Mouse (Mus musculus) liver, embryonic 13.5 days (tissue): ENCODE results near the gene Mrpl39. TPM values are rescaled to one million over a fixed set of nuclear protein-coding genes. Genes with fewer than 3 reads are reported as not detected.

ENCODE experiments used
- ATAC-seq: fragments of 200-750 bp; cut with Nextera tagmentation; 2 replicates; pipeline ENCODE4 v1.8.0; 2017; ENCODE audit warnings: low read depth, mild to moderate bottlenecking, moderate number of reproducible peaks, moderate library complexity
- DNase-seq: peaks from one replicate; pipeline ENCODE4 v3.0.0; 2022
- H3K27ac ChIP-seq: fragments of 300-500 bp; sonication (generic); 2 replicates; pipeline ENCODE4 v1.5.1; 2015; ENCODE audit warnings: moderate library complexity, mild to moderate bottlenecking, inconsistent platforms
- H3K27me3 ChIP-seq: fragments of 300-500 bp; sonication (generic); 2 replicates; pipeline ENCODE4 v1.6.1; 2015; ENCODE audit warnings: mild to moderate bottlenecking, inconsistent platforms
- H3K36me3 ChIP-seq: fragments of 300-500 bp; sonication (generic); 2 replicates; pipeline ENCODE4 v1.6.1; 2015; ENCODE audit warnings: mild to moderate bottlenecking, inconsistent platforms
- H3K4me1 ChIP-seq: fragments of 300-500 bp; sonication (generic); replicated peaks from 2 replicates; pipeline ENCODE4 v1.6.1; 2015; ENCODE audit warnings: inconsistent platforms
- H3K4me2 ChIP-seq: fragments of 300-500 bp; sonication (generic); 2 replicates; pipeline ENCODE4 v1.6.1; 2015; ENCODE audit warnings: inconsistent platforms, mild to moderate bottlenecking, moderate library complexity
- H3K4me3 ChIP-seq: fragments of 300-500 bp; sonication (generic); replicated peaks from 2 replicates; pipeline ENCODE4 v1.5.1; 2015; ENCODE audit warnings: mild to moderate bottlenecking, inconsistent platforms
- H3K9ac ChIP-seq: fragments of 300-500 bp; sonication (generic); 2 replicates; pipeline ENCODE4 v1.6.1; 2015; ENCODE audit warnings: mild to moderate bottlenecking, inconsistent platforms
- H3K9me3 ChIP-seq: fragments of 300-500 bp; sonication (generic); replicated peaks from 2 replicates; pipeline ENCODE4 v1.6.1; 2016; ENCODE audit warnings: inconsistent platforms
- WGBS: fragments of 180-500 bp; shearing (Covaris S2); methylation state at CpG from one replicate; pipeline ENCODE4 v1.1.7; 2015; ENCODE audit not compliant: insufficient replicate concordance; 5-methylcytosine and 5-hydroxymethylcytosine counted together
- polyA plus RNA-seq: library from polyadenylated mRNA; unstranded; fragments of >200 nt; fragmentation: Nextera tagmentation; extraction: Ambion mirVana; gene quantifications from 2 replicates; pipeline ENCODE4 v1.2.1, GENCODE M21; 2015

Mrpl39 gene
- polyA plus RNA-seq, 1 experiment from 2014 or later: 30.3 TPM

DNA sequence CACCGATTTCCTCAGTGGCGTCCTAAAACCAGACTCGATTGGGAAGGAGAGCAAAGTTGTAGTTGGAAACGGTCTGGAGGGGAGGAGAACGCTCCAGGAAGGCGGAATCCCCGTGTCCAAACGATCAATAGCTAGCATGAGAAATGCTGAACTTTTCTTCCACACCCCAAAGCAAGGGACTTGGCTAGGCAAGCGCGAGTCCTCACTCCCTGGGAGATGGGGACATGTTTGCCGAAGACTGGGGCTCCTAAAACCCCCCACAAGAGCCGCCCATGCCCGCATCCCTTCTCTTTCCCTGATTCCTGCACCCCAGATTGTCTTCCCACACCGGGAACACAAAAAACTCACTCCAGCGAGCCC lies 756 bp downstream of the Mrpl39 start:
- Histone ChIP-seq H3K9ac (peak overlapping the region; percentile 77), H3K27ac (no peak overlapping the region), H3K27me3 (no peaks in the 10 kb centered on the region), H3K4me3 (peak overlapping the region; percentile 85), H3K4me2 (peak overlapping the region; percentile 75), H3K9me3 (no peaks in the 10 kb centered on the region), H3K4me1 (peaks cover 16% of the 10 kb centered on the region), H3K36me3 (peaks cover 17% of the 10 kb centered on the region)
- DNase-seq (no peak), ATAC-seq (peak; percentile 43)
- under 1% methylated on average over 15 of the region's 15 CpGs for WGBS

DNA sequence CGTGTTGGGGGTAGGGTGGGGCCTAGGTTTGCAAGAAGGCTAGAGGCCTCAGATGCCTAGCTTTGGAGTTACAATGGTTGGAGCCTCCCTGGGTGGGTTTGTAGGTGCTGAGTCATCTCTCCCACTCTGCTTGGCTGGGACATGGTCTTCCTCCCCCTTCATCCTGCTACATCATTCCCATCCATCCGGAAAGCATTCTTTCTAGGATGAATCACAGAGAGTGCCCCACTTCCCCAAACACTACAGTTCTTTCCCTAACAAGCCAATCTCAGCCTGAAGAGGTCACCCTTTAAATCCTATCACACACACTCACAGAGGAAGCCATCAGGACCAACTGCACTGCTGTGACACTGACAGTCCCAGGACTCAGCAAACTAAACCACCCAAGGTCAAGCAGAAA lies 14.9 kb downstream of the Mrpl39 start:
- Histone ChIP-seq H3K4me3 (no peak overlapping the region), H3K27me3 (no peaks in the 10 kb centered on the region), H3K27ac (no peak overlapping the region), H3K4me2 (no peak overlapping the region), H3K4me1 (no peaks in the 10 kb centered on the region), H3K9me3 (no peaks in the 10 kb centered on the region), H3K36me3 (peaks cover 49% of the 10 kb centered on the region), H3K9ac (no peak overlapping the region)
- no peak for ATAC-seq
- 69% methylated on average over 2 of the region's 2 CpGs for WGBS
- no peak for DNase-seq

DNA sequence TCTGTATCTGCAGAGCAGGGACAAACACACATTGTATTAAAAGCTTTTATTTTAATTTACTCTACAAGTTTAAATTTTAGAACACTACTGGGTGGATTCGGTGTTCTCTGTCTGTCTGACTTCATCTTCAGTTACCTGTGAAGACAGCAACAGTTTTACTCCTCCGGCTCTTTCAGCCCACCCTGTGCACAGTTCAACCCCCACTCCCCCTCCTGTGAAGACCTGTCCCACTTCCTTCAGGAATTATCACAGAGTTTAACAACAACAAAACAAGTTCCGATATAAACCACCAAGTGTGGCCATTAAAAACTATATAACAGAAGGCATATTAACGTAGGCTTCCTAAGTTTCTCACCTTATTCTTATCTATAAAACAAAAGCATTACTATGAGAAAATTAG lies 17.3 kb downstream of the Mrpl39 start:
- Histone ChIP-seq H3K27me3 (no peaks in the 10 kb centered on the region), H3K9me3 (no peaks in the 10 kb centered on the region), H3K36me3 (peaks cover 30% of the 10 kb centered on the region), H3K4me1 (no peaks in the 10 kb centered on the region), H3K4me3 (no peak overlapping the region), H3K27ac (no peak overlapping the region), H3K9ac (no peak overlapping the region), H3K4me2 (no peak overlapping the region)
- DNase-seq (no peak), ATAC-seq (no peak)
- 81% methylated on average over 4 of the region's 4 CpGs for whole genome bisulfite sequencing

DNA sequence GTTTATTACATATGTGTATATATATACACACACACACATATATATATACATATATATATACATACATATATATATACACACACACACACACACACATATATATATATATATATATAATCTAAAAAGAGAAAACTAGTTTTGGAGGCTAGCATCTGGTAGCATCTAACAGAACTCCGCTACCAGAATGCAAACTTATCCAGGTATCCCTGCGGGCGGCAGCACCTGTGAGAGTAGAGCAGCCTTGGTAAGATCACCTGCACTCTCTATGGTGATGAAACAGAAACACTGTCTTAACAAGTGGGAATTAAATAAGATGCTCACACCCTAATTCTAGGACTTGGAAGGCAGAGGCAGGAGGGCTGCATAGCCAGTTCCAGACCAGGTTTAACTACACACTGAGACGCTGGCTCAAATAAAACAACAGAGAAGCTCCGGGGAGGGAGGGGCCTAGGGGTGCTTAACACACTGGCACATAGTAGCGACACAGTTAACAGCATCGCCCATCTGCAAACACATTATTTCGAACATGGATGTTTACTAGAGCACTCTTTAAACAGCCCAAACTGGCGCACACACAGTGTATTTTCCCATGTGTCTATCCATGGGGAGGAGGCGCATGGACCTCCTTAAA lies 17.8 kb downstream of the Mrpl39 start:
- no peaks in the 10 kb centered on the region for H3K9me3 ChIP-seq
- ATAC-seq (no peak), DNase-seq (no peak)
- no peaks in the 10 kb centered on the region for H3K27me3 ChIP-seq
- peaks cover 25% of the 10 kb centered on the region for H3K36me3 ChIP-seq
- H3K4me2 ChIP-seq: no peak overlapping the region
- 87% methylated on average over 10 of the region's 10 CpGs for WGBS
- no peaks in the 10 kb centered on the region for H3K4me1 ChIP-seq
- H3K27ac ChIP-seq: no peak overlapping the region
- no peak overlapping the region for H3K9ac ChIP-seq
- H3K4me3 ChIP-seq: no peak overlapping the region

DNA sequence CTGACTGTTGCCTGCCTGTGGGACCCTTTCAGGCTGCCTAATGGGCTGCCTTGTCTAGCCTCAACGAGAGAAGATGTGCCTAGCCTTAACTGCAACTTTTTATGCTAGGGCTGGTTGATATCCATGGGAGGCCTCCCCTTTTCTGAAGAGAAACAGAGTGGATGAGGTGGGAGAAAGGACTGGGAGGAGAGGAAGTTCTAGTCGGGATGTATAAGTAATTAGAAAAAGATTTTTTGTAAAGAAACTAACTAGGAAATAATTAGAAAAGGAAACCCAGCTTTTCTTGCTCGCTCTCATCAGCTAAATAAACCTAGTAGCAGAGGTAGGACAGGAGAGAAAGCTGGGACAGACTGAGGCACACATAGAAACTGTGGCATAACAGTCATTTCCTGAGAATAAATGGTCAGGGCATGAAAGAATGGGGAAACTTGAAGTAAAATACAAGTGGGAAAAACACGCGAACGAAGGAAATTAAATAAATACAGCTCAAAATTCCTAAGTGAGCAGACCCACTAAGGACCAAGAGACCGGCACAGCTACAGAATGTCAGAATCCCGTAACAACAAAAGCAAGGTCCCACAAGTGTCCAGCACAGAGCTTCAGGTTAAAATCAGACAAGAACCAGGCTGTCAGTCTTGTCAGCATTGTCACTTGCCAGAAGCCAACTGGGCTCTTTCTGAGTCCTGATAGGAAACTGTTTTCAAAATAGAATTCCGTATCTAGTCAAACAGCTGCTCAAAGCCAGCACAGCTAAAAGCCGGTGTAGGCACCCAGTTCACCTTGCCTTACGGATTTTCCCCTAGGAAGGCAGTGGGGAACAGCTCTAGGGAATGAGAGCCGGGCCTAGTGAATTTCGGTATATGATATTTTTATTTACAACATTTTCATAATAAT lies 18.6 kb downstream of the Mrpl39 start:
- no peaks in the 10 kb centered on the region for H3K27me3 ChIP-seq
- peaks cover 19% of the 10 kb centered on the region for H3K36me3 ChIP-seq
- H3K9ac ChIP-seq: no peak overlapping the region
- H3K27ac ChIP-seq: no peak overlapping the region
- 74% methylated on average over 13 of the region's 13 CpGs for WGBS
- ATAC-seq (no peak), DNase-seq (no peak)
- no peaks in the 10 kb centered on the region for H3K4me1 ChIP-seq
- H3K9me3 ChIP-seq: no peaks in the 10 kb centered on the region
- H3K4me3 ChIP-seq: no peak overlapping the region
- no peak overlapping the region for H3K4me2 ChIP-seq

DNA sequence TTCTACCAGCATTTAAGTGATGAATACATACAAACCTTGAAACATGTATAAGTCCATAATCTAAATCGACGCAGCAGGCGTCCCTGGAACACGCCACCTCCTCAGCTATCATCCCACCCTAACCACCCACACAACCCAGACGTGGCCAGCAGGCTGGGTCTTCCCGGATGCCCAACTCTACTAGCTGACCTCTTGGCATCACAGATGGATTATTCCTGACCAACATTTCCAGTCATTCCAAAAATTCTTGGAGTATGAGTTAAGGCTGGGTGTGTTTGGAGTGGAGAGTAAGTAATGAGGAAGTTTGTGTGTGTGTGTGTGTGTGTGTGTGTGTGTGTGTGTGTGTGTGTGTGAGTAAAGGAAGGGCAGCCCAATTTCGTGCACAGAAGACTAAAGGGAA lies 19.3 kb downstream of the Mrpl39 start:
- Histone ChIP-seq H3K27me3 (no peaks in the 10 kb centered on the region), H3K36me3 (peaks cover 11% of the 10 kb centered on the region), H3K4me3 (no peak overlapping the region), H3K4me2 (no peak overlapping the region), H3K4me1 (no peaks in the 10 kb centered on the region), H3K27ac (no peak overlapping the region), H3K9me3 (no peaks in the 10 kb centered on the region), H3K9ac (no peak overlapping the region)
- ATAC-seq (no peak), DNase-seq (no peak)
- 77% methylated on average over 7 of the region's 7 CpGs for WGBS

DNA sequence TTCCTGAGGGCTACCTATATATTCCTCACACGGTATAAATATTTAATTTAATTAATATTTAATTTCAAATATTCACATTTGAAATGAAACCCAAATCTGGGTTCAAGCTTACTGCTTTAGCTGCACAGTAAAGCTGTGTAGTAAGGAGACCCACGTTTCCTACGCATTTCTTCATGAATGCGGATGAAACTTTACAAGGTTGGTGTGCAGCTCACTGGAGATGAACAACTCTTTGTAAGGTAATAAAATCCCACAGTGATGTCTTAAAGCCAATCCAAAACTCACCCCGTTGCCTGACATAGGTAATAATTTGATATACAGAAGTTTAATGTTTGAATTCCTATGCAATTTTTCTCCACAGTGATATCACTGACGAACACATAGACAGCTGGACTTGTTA lies 20.6 kb downstream of the Mrpl39 start:
- no peak overlapping the region for H3K4me3 ChIP-seq
- no peaks in the 10 kb centered on the region for H3K9me3 ChIP-seq
- no peaks in the 10 kb centered on the region for H3K4me1 ChIP-seq
- H3K27me3 ChIP-seq: no peaks in the 10 kb centered on the region
- H3K4me2 ChIP-seq: no peak overlapping the region
- DNase-seq: no peak
- ATAC-seq: no peak
- 76% methylated on average over 6 of the region's 6 CpGs for WGBS
- no peak overlapping the region for H3K9ac ChIP-seq
- H3K36me3 ChIP-seq: no peaks in the 10 kb centered on the region
- no peak overlapping the region for H3K27ac ChIP-seq

DNA sequence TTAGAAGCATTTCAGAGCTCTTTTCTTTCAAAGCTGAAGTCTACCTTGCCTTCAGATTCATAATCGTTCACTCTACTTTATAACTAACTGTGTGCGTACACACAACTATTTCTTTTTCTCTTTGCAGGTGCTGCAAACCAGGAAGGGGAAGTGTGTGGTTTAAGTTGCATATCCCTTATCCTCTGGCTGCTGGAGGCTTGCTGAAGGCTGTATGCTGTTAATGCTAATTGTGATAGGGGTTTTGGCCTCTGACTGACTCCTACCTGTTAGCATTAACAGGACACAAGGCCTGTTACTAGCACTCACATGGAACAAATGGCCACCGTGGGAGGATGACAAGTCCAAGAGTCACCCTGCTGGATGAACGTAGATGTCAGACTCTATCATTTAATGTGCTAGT lies 21.6 kb downstream of the Mrpl39 start:
- H3K36me3 ChIP-seq: no peaks in the 10 kb centered on the region
- H3K4me3 ChIP-seq: no peak overlapping the region
- H3K27ac ChIP-seq: no peak overlapping the region
- ATAC-seq: no peak
- no peak overlapping the region for H3K9ac ChIP-seq
- DNase-seq: no peak
- H3K9me3 ChIP-seq: no peaks in the 10 kb centered on the region
- H3K27me3 ChIP-seq: no peaks in the 10 kb centered on the region
- no peak overlapping the region for H3K4me2 ChIP-seq
- 40% methylated on average over 4 of the region's 4 CpGs for WGBS
- no peaks in the 10 kb centered on the region for H3K4me1 ChIP-seq

DNA sequence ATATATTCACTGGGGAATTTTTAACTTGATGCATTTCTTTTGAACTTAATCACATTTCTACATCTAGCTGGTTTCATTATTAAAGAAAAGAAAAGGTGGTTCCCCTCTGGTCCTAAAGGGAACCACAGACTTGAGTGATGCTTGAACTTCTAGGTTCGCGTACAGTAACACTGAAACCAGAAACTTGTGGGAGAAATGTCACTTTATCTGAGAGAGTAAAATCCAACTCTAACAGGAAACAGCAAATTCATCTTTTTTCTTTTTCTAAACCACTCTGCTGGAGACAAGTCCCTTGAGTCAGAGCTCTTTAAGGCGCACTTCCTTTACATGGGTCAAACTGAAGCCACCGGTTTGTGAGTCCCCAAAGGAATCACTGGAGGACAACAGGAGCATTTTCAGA lies 22.4 kb downstream of the Mrpl39 start:
- Histone ChIP-seq H3K4me2 (no peak overlapping the region), H3K9me3 (no peaks in the 10 kb centered on the region), H3K4me3 (no peak overlapping the region), H3K36me3 (no peaks in the 10 kb centered on the region), H3K9ac (no peak overlapping the region), H3K4me1 (no peaks in the 10 kb centered on the region), H3K27me3 (no peaks in the 10 kb centered on the region), H3K27ac (no peak overlapping the region)
- WGBS: 35% methylated on average over 4 of the region's 4 CpGs
- ATAC-seq (no peak), DNase-seq (no peak)

DNA sequence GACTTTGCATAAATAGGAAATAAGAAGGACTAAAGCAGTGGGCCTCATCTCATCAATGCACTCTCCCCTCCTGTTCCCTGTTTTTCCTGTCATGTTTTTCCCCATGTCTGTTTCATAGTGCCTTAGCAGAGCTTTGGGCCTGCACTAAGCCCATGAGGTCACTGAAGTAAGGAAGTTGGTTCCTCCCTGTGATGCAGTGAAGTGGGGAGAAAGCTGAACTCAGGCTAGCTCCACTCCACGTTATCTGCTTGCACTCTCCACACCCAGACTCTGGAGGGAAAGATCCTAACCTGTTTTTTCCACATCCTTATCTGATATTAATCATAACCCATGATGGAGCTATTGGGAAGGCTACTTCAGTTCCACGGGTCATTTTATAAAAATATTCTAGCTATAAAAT lies 26.9 kb downstream of the Mrpl39 start:
- 54% methylated on average over 2 of the region's 2 CpGs for WGBS
- Histone ChIP-seq H3K9me3 (no peaks in the 10 kb centered on the region), H3K36me3 (no peaks in the 10 kb centered on the region), H3K27me3 (peaks cover 16% of the 10 kb centered on the region), H3K9ac (no peak overlapping the region), H3K27ac (no peak overlapping the region), H3K4me1 (no peaks in the 10 kb centered on the region), H3K4me3 (no peak overlapping the region), H3K4me2 (no peak overlapping the region)
- no peak for ATAC-seq
- DNase-seq: no peak

DNA sequence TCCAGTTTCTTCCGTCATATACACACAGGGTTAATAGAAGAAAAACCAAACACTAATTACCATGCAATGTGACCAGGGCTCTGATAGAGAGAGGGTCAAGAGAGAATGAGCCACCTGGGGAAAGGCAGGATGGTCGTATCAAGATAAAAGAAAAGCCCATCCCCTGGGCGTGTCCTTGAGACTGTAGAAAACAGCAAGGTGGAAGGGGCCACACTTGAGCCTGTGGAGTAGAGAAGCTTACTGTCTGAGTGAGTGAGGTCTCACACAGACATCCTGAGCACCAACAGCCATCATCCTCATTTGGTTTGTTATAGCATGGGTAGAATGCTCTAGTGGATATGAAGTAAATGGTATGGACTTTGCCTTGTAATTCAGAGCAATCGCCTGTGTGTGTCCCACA lies 27.7 kb downstream of the Mrpl39 start:
- 53% methylated on average over 4 of the region's 4 CpGs for WGBS
- no peak for ATAC-seq
- Histone ChIP-seq H3K27me3 (peaks cover 25% of the 10 kb centered on the region), H3K4me3 (no peak overlapping the region), H3K4me1 (no peaks in the 10 kb centered on the region), H3K9me3 (no peaks in the 10 kb centered on the region), H3K36me3 (no peaks in the 10 kb centered on the region), H3K27ac (no peak overlapping the region), H3K4me2 (no peak overlapping the region), H3K9ac (no peak overlapping the region)
- DNase-seq: no peak

DNA sequence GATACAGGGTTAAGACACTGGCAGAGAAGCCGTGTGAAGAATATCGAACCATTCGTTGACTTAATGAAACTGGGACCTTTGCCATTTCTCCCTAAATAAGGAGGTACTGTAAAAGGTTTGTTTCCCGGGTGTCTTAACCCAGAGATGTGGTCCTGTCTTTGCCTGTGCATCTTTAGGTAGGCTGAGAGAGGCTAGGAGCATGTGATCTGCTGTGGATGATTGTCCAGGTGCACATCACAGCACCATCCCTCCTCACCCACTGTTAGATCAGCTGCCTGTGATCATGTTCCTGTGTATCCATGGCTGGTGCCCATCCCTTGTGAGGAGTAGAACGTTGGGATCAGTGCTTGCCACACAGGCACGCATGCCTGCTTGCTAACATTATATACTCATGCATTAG lies 29.0 kb downstream of the Mrpl39 start:
- no peaks in the 10 kb centered on the region for H3K36me3 ChIP-seq
- ATAC-seq (no peak), DNase-seq (no peak)
- WGBS: 62% methylated on average over 6 of the region's 6 CpGs
- H3K9ac ChIP-seq: no peak overlapping the region
- no peak overlapping the region for H3K4me2 ChIP-seq
- H3K4me3 ChIP-seq: no peak overlapping the region
- no peak overlapping the region for H3K27ac ChIP-seq
- no peaks in the 10 kb centered on the region for H3K4me1 ChIP-seq
- H3K9me3 ChIP-seq: no peaks in the 10 kb centered on the region
- peaks cover 37% of the 10 kb centered on the region for H3K27me3 ChIP-seq
